Mouse (Mus musculus) myocyte (in vitro differentiated cells): ENCODE measurements around the gene Nfia. TPM values are rescaled to one million over a fixed set of nuclear protein-coding genes. Genes with fewer than 3 reads are reported as not detected.

ENCODE experiments used
- H3K27me3 ChIP-seq: one replicate; pipeline ENCODE4 v1.6.1; 2011; ENCODE audit not compliant: control insufficient read depth, insufficient read depth, insufficient read length
- H3K36me3 ChIP-seq: one replicate; pipeline ENCODE4 v1.6.1; 2011; ENCODE audit not compliant: control insufficient read depth, insufficient read depth
- H3K4me2 ChIP-seq: one replicate; pipeline ENCODE4 v1.6.1; 2011; ENCODE audit warnings: low read depth, control low read depth
- H3K4me3 ChIP-seq: one replicate; pipeline ENCODE4 v1.5.1; 2011; ENCODE audit warnings: mild to moderate bottlenecking, control low read depth, moderate library complexity
- H3K79me2 ChIP-seq: one replicate; pipeline ENCODE4 v1.6.1; 2011; ENCODE audit not compliant: control insufficient read depth, insufficient read depth
- H3ac ChIP-seq: one replicate; pipeline ENCODE4 v1.6.1; 2011; ENCODE audit not compliant: control insufficient read depth, insufficient read length
- CEBPB ChIP-seq: IDR thresholded peaks from 2 replicates; pipeline ENCODE4 v1.6.1; 2011; ENCODE audit warnings: mild to moderate bottlenecking, moderate library complexity; ENCODE audit not compliant: poor library complexity, insufficient read depth, severe bottlenecking
- E2F4 ChIP-seq: IDR thresholded peaks from one replicate; pipeline ENCODE4 v1.6.1; 2011; ENCODE audit warnings: mild to moderate bottlenecking, control low read depth, moderate library complexity; ENCODE audit not compliant: insufficient read depth
- MAX ChIP-seq: IDR thresholded peaks from one replicate; pipeline ENCODE4 v1.6.1; 2011; ENCODE audit warnings: low read depth, mild to moderate bottlenecking, control low read depth
- MYOD1 ChIP-seq, 3 experiments: IDR thresholded peaks; one replicate each; pipeline ENCODE4 v1.6.1; 2011; ENCODE audit warnings: control low read depth in 2 of 3, low read depth in 2 of 3, mild to moderate bottlenecking in 2 of 3, moderate library complexity in 1 of 3; ENCODE audit not compliant: insufficient read length in 2 of 3, control insufficient read depth in 1 of 3
- MYOG ChIP-seq, 3 experiments: IDR thresholded peaks; one replicate each; pipeline ENCODE4 v1.6.1; 2011; ENCODE audit warnings: control low read depth in 2 of 3, low read depth in 2 of 3, mild to moderate bottlenecking in 2 of 3; ENCODE audit not compliant: insufficient read length in 2 of 3, control insufficient read depth in 1 of 3, insufficient read depth in 1 of 3
- POLR2A ChIP-seq: IDR thresholded peaks from one replicate; pipeline ENCODE4 v1.6.1; 2011; ENCODE audit warnings: low read depth, mild to moderate bottlenecking, control low read depth, moderate library complexity; ENCODE audit not compliant: insufficient read length
- POLR2AphosphoS2 ChIP-seq: IDR thresholded peaks from one replicate; pipeline ENCODE4 v1.6.1; 2011; ENCODE audit warnings: low read depth, control low read depth; ENCODE audit not compliant: insufficient read length
- REST ChIP-seq: IDR thresholded peaks from one replicate; pipeline ENCODE4 v1.6.1; 2011; ENCODE audit warnings: mild to moderate bottlenecking, control low read depth, moderate library complexity; ENCODE audit not compliant: insufficient read depth, insufficient read length
- SRF ChIP-seq: IDR thresholded peaks from one replicate; pipeline ENCODE4 v1.6.1; 2011; ENCODE audit warnings: low read depth; ENCODE audit not compliant: control insufficient read depth, insufficient read length
- TCF12 ChIP-seq: IDR thresholded peaks from one replicate; pipeline ENCODE4 v1.6.1; 2011; ENCODE audit warnings: mild to moderate bottlenecking, control low read depth; ENCODE audit not compliant: poor library complexity, insufficient read depth, severe bottlenecking
- TCF3 ChIP-seq: IDR thresholded peaks from one replicate; pipeline ENCODE4 v1.6.1; 2011; ENCODE audit warnings: low read depth, control low read depth; ENCODE audit not compliant: insufficient read length
- USF1 ChIP-seq: IDR thresholded peaks from one replicate; pipeline ENCODE4 v1.6.1; 2011; ENCODE audit warnings: low read depth, mild to moderate bottlenecking, control low read depth, moderate library complexity
- polyA plus RNA-seq: library from polyadenylated mRNA; unstranded; fragments of >200 nt; fragmentation: generic; extraction: Trizol; gene quantifications from one replicate; pipeline ENCODE4 v1.2.1, GENCODE M21; 2012; ENCODE audit warnings: missing spikeins

Gene Nfia
- polyA plus RNA-seq, 1 experiment, result 0.25 TPM

- Histone ChIP-seq H3K4me2 (no peak overlapping the region), H3ac (no peak overlapping the region), H3K36me3 (no peaks in the 10 kb centered on the region), H3K4me3 (no peak overlapping the region), H3K79me2 (no peaks in the 10 kb centered on the region), H3K27me3 (no peaks in the 10 kb centered on the region)
- TF ChIP-seq E2F4 (no peak), TCF3 (no peak), CEBPB (no peak), USF1 (no peak), POLR2A (no peak), POLR2AphosphoS2 (no peak), MAX (no peak)
Measured at GRCm38 (mm10) chr4:98103337-98103666, 330.8 kb downstream of the Nfia start.

- TF ChIP-seq CEBPB (0 out of 2 replicates have a peak, but pooled peaks have one; percentile 23), USF1 (no peak), REST (no peak)
- Histone ChIP-seq H3K4me2 (no peak overlapping the region), H3K4me3 (no peak overlapping the region), H3ac (no peak overlapping the region), H3K27me3 (no peaks in the 10 kb centered on the region), H3K79me2 (no peaks in the 10 kb centered on the region), H3K36me3 (no peaks in the 10 kb centered on the region)
Measured at GRCm38 (mm10) chr4:98104161-98104560, 331.6 kb downstream of the Nfia start.

GRCm38 (mm10) chr4:98104911-98105702 lies 332.6 kb downstream of the Nfia start:
- TF ChIP-seq POLR2A (no peak), USF1 (no peak), TCF3 (no peak)

GRCm38 (mm10) chr4:98105971-98106370 lies 333.4 kb downstream of the Nfia start:
- Histone ChIP-seq H3ac (no peak overlapping the region), H3K79me2 (no peaks in the 10 kb centered on the region), H3K4me2 (no peak overlapping the region), H3K36me3 (no peaks in the 10 kb centered on the region), H3K4me3 (no peak overlapping the region), H3K27me3 (no peaks in the 10 kb centered on the region)
- TF ChIP-seq MAX, result no peak
- no peak for TF ChIP-seq MYOG (IDR thresholded peaks at IDR 0.05; ENCODE audit: control insufficient read depth in 1 of 3, insufficient read depth in 1 of 3, insufficient read length in 2 of 3, low read depth in 2 of 3)
- no peak for TF ChIP-seq E2F4
- TF ChIP-seq POLR2A, result no peak
- TF ChIP-seq MYOD1 (IDR thresholded peaks at IDR 0.05; ENCODE audit: control insufficient read depth in 1 of 3, insufficient read length in 2 of 3, low read depth in 2 of 3), result no peak
- no peak for TF ChIP-seq CEBPB
- no peak for TF ChIP-seq REST
- TF ChIP-seq TCF12, result no peak
- no peak for TF ChIP-seq POLR2AphosphoS2
- TF ChIP-seq USF1, result no peak
- no peak for TF ChIP-seq TCF3
- no peak for TF ChIP-seq SRF

More at GRCm38 (mm10) chr4:98104911-98105702, 332.6 kb downstream of the Nfia start:
- Histone ChIP-seq H3K4me3 (no peak overlapping the region), H3ac (no peak overlapping the region), H3K4me2 (no peak overlapping the region), H3K36me3 (no peaks in the 10 kb centered on the region), H3K27me3 (no peaks in the 10 kb centered on the region), H3K79me2 (no peaks in the 10 kb centered on the region)

GRCm38 (mm10) chr4:98106445-98107092 lies 334.0 kb downstream of the Nfia start:
- Histone ChIP-seq H3K4me3 (no peak overlapping the region), H3K27me3 (no peaks in the 10 kb centered on the region), H3K79me2 (no peaks in the 10 kb centered on the region), H3K4me2 (no peak overlapping the region), H3K36me3 (no peaks in the 10 kb centered on the region), H3ac (no peak overlapping the region)
- TF ChIP-seq TCF3, result no peak
- TF ChIP-seq POLR2AphosphoS2, result no peak
- no peak for TF ChIP-seq MAX
- no peak for TF ChIP-seq MYOD1 (IDR thresholded peaks at IDR 0.05; ENCODE audit: control insufficient read depth in 1 of 3, insufficient read length in 2 of 3, low read depth in 2 of 3)
- TF ChIP-seq TCF12, result no peak
- no peak for TF ChIP-seq SRF
- no peak for TF ChIP-seq MYOG (IDR thresholded peaks at IDR 0.05; ENCODE audit: control insufficient read depth in 1 of 3, insufficient read depth in 1 of 3, insufficient read length in 2 of 3, low read depth in 2 of 3)
- no peak for TF ChIP-seq E2F4
- no peak for TF ChIP-seq REST
- no peak for TF ChIP-seq POLR2A
- TF ChIP-seq USF1, result no peak
- TF ChIP-seq CEBPB, result no peak
